Mouse (Mus musculus) stomach, postnatal 0 days (tissue): ENCODE results near the gene Trank1. TPM values are rescaled to one million over a fixed set of nuclear protein-coding genes. Genes with fewer than 3 reads are reported as not detected.

Experiments
- ATAC-seq: fragments of 200-750 bp; cut with Nextera tagmentation; 2 replicates; pipeline ENCODE4 v1.8.0; 2017; ENCODE audit not compliant: low FRiP score, low TSS enrichment
- DNase-seq: peaks from one replicate; pipeline ENCODE4 v3.0.0-alpha.2; 2016; ENCODE audit warnings: low spot score
- H3K27ac ChIP-seq: fragments of 300-500 bp; sonication (generic); replicated peaks from 2 replicates; pipeline ENCODE4 v1.5.1; 2014; ENCODE audit warnings: mild to moderate bottlenecking, control low read depth
- H3K27me3 ChIP-seq: fragments of 300-500 bp; sonication (generic); 2 replicates; pipeline ENCODE4 v1.6.1; 2014; ENCODE audit warnings: low read length; ENCODE audit not compliant: control insufficient read depth, insufficient read depth
- H3K36me3 ChIP-seq: fragments of 300-500 bp; sonication (generic); 2 replicates; pipeline ENCODE4 v1.6.1; 2014; ENCODE audit warnings: low read length, mixed read lengths; ENCODE audit not compliant: control insufficient read depth, insufficient read depth
- H3K4me1 ChIP-seq: fragments of 300-500 bp; sonication (generic); replicated peaks from 2 replicates; pipeline ENCODE4 v1.6.1; 2014; ENCODE audit warnings: antibody characterized with exemption; ENCODE audit not compliant: control insufficient read depth, insufficient read depth
- H3K4me2 ChIP-seq: fragments of 300-500 bp; sonication (generic); replicated peaks from 2 replicates; pipeline ENCODE4 v1.6.1; 2014; ENCODE audit warnings: low read depth, mild to moderate bottlenecking, control low read depth, moderate library complexity
- H3K4me3 ChIP-seq: fragments of 300-500 bp; sonication (generic); 2 replicates; pipeline ENCODE4 v1.5.1; 2014; ENCODE audit warnings: low read depth, low read length, control low read depth
- H3K9ac ChIP-seq: fragments of 300-500 bp; sonication (generic); 2 replicates; pipeline ENCODE4 v1.6.1; 2014; ENCODE audit warnings: mild to moderate bottlenecking, low read length, control low read depth, mixed read lengths
- H3K9me3 ChIP-seq: fragments of 300-500 bp; sonication (generic); 2 replicates; pipeline ENCODE4 v1.6.1; 2016; ENCODE audit warnings: low read length; ENCODE audit not compliant: control insufficient read depth
- CTCF ChIP-seq: IDR thresholded peaks from 2 replicates; pipeline ENCODE4 v1.5.1; 2016; ENCODE audit warnings: antibody characterized with exemption, low read depth, mild to moderate bottlenecking, moderate library complexity
- EP300 ChIP-seq: optimal IDR thresholded peaks from 2 replicates; pipeline ENCODE3; 2016; ENCODE audit warnings: antibody characterized with exemption
- WGBS: fragments of 180-500 bp; shearing (Covaris S2); extraction: QIAGEN DNeasy Blood & Tissue Kit; methylation state at CpG from one replicate; pipeline ENCODE4 v1.1.7; 2014; 5-methylcytosine and 5-hydroxymethylcytosine counted together
- polyA plus RNA-seq: library from polyadenylated mRNA; unstranded; fragments of >200 nt; fragmentation: Nextera tagmentation; extraction: Ambion mirVana; gene quantifications from 2 replicates; pipeline ENCODE4 v1.2.1, GENCODE M21; 2015

Gene Trank1
- polyA plus RNA-seq, 1 experiment from 2014 or later, result 0.16 TPM

GRCm38 (mm10) chr9:111395265-111395664, 83.7 kb downstream of the Trank1 start:
- Histone ChIP-seq H3K4me2 (no peak overlapping the region), H3K36me3 (no peaks in the 10 kb centered on the region), H3K9ac (no peak overlapping the region), H3K27me3 (no peaks in the 10 kb centered on the region), H3K4me3 (no peak overlapping the region), H3K27ac (no peak overlapping the region), H3K4me1 (no peaks in the 10 kb centered on the region), H3K9me3 (no peaks in the 10 kb centered on the region)
- no peak for ATAC-seq
- 78% methylated on average over 5 of the region's 5 CpGs for WGBS
- peak; percentile 6 for DNase-seq
- TF ChIP-seq EP300, result no peak
- no peak for TF ChIP-seq CTCF

GRCm38 (mm10) chr9:111398059-111398458, 86.5 kb downstream of the Trank1 start:
- ATAC-seq, result no peak
- no peaks in the 10 kb centered on the region for H3K27me3 ChIP-seq
- TF ChIP-seq EP300, result no peak
- TF ChIP-seq CTCF, result no peak
- H3K36me3 ChIP-seq, result no peaks in the 10 kb centered on the region
- H3K4me3 ChIP-seq, result no peak overlapping the region
- no peak overlapping the region for H3K9ac ChIP-seq
- no peaks in the 10 kb centered on the region for H3K9me3 ChIP-seq
- no peak overlapping the region for H3K27ac ChIP-seq
- no peak overlapping the region for H3K4me2 ChIP-seq
- no peak for DNase-seq
- H3K4me1 ChIP-seq, result no peaks in the 10 kb centered on the region
- 80% methylated on average over 2 of the region's 2 CpGs for WGBS

GRCm38 (mm10) chr9:111400089-111400488, 88.5 kb downstream of the Trank1 start:
- H3K36me3 ChIP-seq, result no peaks in the 10 kb centered on the region
- ATAC-seq, result no peak
- no peak overlapping the region for H3K9ac ChIP-seq
- WGBS, result 72% methylated on average over 4 of the region's 4 CpGs
- no peak for DNase-seq
- H3K4me1 ChIP-seq, result no peaks in the 10 kb centered on the region
- no peak overlapping the region for H3K27ac ChIP-seq
- H3K27me3 ChIP-seq, result no peaks in the 10 kb centered on the region
- no peak overlapping the region for H3K4me3 ChIP-seq
- H3K9me3 ChIP-seq, result no peaks in the 10 kb centered on the region
- no peak overlapping the region for H3K4me2 ChIP-seq
- TF ChIP-seq EP300 (no peak), CTCF (no peak)

GRCm38 (mm10) chr9:111403159-111403558, 91.6 kb downstream of the Trank1 start:
- no peaks in the 10 kb centered on the region for H3K27me3 ChIP-seq
- H3K9ac ChIP-seq, result no peak overlapping the region
- no peak overlapping the region for H3K4me3 ChIP-seq
- TF ChIP-seq CTCF (no peak), EP300 (no peak)
- no peak overlapping the region for H3K27ac ChIP-seq
- no peaks in the 10 kb centered on the region for H3K4me1 ChIP-seq
- no peaks in the 10 kb centered on the region for H3K36me3 ChIP-seq
- WGBS, result 85% methylated on average over 4 of the region's 4 CpGs
- no peak for DNase-seq
- H3K4me2 ChIP-seq, result no peak overlapping the region
- ATAC-seq, result no peak
- no peaks in the 10 kb centered on the region for H3K9me3 ChIP-seq

- Histone ChIP-seq H3K9me3 (no peaks in the 10 kb centered on the region), H3K9ac (no peak overlapping the region), H3K27me3 (no peaks in the 10 kb centered on the region), H3K4me3 (no peak overlapping the region), H3K4me1 (no peaks in the 10 kb centered on the region), H3K4me2 (no peak overlapping the region), H3K36me3 (no peaks in the 10 kb centered on the region), H3K27ac (no peak overlapping the region)
- no peak for TF ChIP-seq CTCF
- no peak for TF ChIP-seq EP300
- no peak for DNase-seq
- 63% methylated on average over 12 of the region's 12 CpGs for WGBS
- ATAC-seq, result no peak
Measured at GRCm38 (mm10) chr9:111404346-111405079, 93.0 kb downstream of the Trank1 start.

- Histone ChIP-seq H3K9ac (no peak overlapping the region), H3K4me1 (no peaks in the 10 kb centered on the region), H3K27ac (no peak overlapping the region), H3K36me3 (no peaks in the 10 kb centered on the region), H3K9me3 (no peaks in the 10 kb centered on the region), H3K4me3 (no peak overlapping the region), H3K4me2 (no peak overlapping the region), H3K27me3 (no peaks in the 10 kb centered on the region)
- TF ChIP-seq EP300 (no peak), CTCF (no peak)
- DNase-seq (no peak), ATAC-seq (no peak)
- WGBS, result 82% methylated on average over 6 of the region's 6 CpGs
Measured at GRCm38 (mm10) chr9:111405080-111405428, 93.5 kb downstream of the Trank1 start.
